Mouse (Mus musculus): Measurements from ENCODE around the gene Znrf3.

GRCm38 (mm10) chr11:5422252-5422636 is 22.4 kb downstream of the Znrf3 start:
- TF ChIP-seq GATA1 (IDR thresholded peaks at IDR 0.05; ENCODE audit: borderline replicate concordance, low read length) (no peak), FLI1 (IDR thresholded peaks at IDR 0.05; ENCODE audit: low read length) (no peak)

All from megakaryocyte, embryonic 14.5 days (primary cell).